Mouse (Mus musculus) fibroblast of lung, adult 2 months (primary cell): Measurements from ENCODE around the gene Top1.

Experiments used
- DNase-seq: peaks from one replicate; pipeline ENCODE4 v3.0.0-alpha.2; 2011; ENCODE audit warnings: low read depth

The Top1 gene

GRCm38 (mm10) chr2:160742161-160742609, 96.5 kb downstream of the Top1 start:
- DNase-seq = no peak

GRCm38 (mm10) chr2:160744040-160744822, 98.5 kb downstream of the Top1 start:
- DNase-seq = peak; percentile 46

DNA sequence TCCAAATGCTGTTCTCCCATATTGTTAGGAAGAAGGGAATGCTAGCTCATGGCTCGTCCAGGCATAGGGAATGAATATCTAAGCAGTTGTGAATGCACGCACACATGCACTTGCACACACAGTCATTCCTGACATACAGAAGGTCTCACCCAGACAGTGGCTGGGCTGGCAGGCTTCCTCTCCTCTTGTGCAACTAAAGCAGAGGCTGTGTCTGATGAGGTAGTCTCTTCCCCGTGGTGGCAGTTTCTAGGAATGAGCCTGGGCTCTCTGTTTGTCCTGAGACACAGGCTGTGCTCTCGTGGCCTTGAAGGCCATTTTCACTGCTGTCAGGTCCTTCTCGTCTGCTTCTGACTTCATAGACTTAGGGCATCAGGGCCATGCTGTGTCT, 99.1 kb downstream of the Top1 start:
- no peak for DNase-seq

- no peak for DNase-seq
Observed at GRCm38 (mm10) chr2:160745497-160745896, 99.8 kb downstream of the Top1 start.

- DNase-seq = no peak
Observed at GRCm38 (mm10) chr2:160746637-160747036, 100.9 kb downstream of the Top1 start.

DNA sequence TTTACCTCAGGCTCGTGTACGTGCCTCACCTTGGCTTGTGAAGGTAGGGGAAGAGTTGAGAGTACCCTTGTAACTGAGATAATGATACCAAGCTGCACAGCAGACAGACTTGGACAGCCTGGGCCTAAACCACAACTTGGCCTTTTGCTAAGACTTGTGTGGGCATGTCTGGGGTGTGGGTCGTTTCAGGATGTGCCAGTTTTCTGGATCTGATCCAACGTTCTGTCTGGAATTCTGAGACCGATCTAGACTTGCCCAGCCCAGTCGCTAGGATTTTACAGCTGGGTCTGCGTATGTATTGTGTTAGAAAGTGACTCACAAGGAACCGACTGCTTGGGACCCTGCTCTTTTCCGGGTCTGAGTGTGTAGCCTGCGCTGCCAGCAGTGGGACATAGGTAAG, 101.4 kb downstream of the Top1 start:
- no peak for DNase-seq

GRCm38 (mm10) chr2:160756583-160757203, 111.0 kb downstream of the Top1 start:
- no peak for DNase-seq

DNA sequence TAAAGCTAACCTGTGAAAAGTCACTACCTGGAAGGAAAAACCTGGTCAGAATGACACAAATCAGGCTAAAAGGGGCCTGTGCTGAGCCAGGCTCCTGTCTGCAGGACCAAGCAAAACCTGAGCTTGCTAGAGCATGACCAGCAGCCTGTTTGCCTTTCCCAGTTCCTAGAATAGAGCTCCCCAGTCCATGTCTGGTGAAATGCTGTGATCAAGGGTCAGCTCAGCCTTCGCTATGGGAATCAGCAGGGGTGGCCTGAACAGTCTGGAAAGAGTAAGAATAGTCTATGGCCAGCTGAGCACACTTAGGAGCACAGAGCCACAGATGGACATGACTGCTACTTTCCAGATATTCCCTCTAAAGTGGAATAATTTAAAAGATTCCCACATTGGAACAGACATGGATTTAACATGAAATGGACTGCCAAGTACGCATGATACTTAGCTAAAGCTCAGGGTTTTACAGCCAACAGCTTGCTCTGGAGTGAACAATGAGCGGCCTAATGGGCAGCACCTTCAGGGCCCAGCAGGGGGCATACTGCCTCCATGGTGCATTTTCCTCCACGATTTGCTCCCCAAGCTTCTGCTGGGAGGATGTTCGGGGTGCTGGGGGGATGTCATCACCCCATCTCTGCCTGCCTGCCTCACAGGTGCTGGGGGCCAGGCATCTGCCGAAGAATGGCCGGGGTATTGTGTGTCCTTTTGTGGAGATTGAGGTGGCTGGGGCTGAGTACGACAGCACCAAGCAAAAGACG, 114.9 kb downstream of the Top1 start:
- DNase-seq = no peak

GRCm38 (mm10) chr2:160763816-160764215, 118.1 kb downstream of the Top1 start:
- DNase-seq = no peak

GRCm38 (mm10) chr2:160764386-160764785, 118.7 kb downstream of the Top1 start:
- no peak for DNase-seq

DNA sequence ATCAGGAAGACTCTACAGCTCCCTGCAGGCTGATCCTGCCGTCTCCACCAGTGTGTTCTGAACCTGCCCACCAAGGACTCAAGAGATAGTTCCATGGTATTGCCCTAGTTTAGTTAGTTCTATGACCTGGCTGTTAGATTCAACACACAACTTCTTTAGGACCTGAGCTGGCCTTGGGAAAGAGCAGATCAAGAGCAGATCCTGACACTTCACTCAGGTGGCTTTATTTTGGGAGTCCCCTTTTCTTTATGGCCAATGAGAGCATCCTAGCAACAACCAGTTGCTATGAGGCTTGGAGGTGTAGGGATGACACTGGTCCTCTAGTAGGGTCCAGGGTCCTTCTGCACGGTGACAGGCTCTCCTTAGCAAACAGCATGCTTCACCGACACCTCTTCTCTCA, 119.4 kb downstream of the Top1 start:
- no peak for DNase-seq

DNA sequence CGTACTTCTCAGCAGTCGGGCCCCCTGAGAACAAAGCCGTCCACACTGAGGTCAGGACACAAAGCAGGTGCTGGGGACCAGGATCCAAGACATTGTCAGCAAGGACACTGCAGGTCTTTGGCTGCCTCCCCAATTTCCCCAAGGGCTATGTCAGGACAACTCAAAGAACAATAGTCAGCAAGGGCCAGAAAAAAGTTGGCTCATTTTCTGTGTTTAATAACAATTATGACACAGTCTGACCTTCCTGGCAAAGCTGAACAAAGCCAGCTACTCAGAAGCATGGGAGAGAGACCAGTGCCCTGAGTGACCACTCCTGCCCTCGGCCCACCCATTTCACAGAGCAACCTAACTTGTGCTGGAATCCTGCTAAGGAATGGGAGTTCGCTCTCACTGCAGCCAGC, 120.7 kb downstream of the Top1 start:
- no peak for DNase-seq

GRCm38 (mm10) chr2:160767201-160767600, 121.5 kb downstream of the Top1 start:
- DNase-seq = no peak

DNA sequence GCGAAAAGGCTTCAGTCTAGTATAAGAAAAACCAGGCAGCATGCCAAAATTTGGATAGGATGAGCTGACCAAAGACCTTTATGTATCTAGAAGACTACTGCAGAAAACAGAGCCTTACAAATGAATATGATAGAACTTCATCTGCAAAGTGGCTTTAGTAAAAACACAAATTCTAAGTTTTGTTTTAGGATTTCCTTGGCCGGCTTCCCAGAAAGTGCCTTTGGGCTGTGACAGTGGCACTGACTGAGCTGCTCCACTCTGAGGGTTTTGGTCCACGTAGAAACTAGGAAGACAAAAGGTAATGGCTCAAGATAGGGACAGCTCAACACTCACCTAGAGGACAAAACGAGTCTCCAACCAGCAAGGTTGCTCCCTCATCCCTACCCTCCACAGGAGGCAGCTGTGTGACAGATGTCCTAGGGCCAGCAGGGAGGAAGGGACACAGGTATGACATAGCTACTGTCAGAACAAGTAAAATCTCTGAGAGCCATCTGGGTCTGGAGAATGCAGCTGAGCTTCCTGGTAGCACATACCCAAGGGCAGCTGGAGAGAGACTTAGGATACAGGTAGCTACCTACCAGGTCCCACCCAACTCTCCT, 122.5 kb downstream of the Top1 start:
- DNase-seq = no peak

DNA sequence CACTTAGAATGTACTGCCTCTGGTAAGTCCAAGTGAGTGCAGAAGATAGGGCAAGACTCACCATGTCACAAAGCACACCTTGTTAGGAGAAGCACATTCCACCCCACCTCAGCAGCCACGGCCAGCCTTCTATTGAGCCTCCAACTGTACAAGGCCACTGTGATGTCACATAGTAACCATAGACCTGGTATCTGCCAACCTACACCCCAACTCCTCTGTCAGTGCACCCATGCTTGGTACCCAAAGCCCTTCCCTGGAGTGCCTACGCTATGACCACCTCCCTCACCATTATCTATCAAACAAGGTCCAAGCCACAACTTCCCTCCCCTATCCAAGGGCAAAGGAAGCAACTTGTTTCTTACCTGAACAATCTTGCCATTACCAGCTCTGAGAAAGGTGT, 123.3 kb downstream of the Top1 start:
- no peak for DNase-seq

DNA sequence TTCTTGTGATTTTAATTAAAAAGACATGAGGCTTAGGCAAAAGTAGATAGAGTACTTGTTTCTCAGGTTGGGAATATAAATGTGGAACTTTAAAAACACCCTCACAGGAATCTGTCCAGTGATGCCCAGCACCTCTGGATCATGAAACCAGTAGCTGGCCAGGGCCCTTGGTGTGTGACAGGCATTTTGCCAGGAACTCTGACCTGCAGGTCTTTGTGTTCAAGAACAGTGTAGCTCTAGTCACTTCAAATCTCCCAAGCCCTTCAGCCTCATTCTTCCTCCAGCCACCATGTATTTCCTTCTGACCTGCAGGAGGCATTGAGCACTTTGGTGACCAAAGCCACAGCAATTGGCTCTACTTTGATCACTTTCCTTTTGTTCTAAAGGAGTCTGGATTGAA, 124.7 kb downstream of the Top1 start:
- no peak for DNase-seq

DNA sequence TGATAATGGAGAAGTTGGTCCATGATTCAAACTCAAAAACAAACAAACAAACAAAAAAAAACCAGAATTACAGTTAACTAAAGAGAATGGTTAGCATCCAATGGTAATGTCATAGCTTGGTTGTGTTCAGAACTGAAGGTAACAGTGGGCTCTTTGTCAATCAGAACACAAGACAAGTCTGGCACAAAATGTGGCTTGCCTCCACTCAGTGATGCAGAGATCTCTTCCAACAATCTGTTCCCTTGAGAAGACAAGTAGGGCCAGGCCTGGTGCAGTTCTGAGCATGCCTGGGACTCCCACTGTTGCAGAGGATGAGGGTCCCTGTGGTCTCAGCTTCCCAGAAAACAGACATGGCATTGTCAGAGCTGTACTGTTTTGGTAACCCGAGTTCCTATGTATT, 125.2 kb downstream of the Top1 start:
- DNase-seq = no peak

DNA sequence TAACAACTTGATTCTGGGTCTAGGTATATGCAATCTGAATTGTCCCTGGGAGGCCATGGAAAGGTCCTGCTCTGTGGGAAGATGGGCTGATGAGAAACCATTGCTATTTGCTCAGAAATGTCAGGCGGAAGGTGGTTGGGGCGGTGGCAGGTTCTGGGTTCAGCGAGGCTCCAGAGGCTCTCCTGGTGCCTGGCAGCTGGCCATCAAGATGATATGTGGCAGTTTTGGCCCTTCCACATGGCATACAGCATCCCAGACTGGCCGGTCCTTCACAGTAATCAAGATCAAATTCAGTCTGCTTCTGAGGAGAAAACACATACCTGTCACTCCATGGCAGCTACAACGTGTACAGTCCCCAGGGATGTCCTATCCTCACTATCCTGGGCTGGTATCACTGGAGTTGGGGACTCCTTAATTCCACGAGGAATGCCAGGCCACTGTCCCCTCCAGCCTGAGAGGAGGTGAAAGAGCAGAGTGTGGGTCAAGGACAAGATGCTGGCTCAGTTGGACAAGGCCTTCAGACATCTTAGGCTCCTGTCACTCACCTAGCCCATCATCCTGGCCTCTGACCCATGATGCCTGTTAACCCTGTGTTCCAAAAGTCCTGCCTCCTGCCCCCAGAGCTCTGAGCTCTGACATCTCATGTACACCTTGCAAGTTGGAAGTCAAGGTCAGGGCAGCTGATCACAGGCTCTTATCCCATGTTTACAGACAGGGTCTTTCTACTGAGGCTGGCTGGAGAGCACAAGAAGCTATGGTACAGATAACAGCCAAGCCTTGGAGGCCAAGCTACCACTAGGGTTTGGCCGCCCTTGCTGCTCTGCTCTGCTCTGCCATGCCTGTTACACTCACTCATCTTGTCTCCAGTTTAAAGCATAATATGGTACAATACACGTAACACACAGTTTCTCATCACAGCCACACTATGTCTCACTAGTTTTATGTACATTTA, 125.9 kb downstream of the Top1 start:
- no peak for DNase-seq
